Comparison of ENCODE assay signal across 27 mouse cellular contexts in the genomic region with DNA sequence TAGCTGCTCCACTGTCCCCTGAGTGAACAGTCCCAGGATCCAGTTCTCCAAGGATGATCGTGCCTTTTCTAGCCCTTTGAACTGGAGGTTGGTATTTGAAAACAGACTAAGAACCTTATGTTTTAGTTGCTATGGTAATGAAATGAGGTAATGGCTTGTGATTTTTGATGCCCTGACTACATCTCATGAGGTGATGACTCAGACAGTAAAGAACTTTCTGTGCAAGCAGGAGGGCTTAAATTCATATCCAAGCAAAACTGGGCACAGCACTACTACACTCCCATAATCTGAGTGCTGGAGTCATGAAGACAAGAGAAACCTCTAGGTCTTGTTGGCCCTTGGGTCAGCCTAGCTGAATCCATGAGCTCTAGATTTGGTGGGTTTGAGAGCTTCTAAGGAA.
"Had no signal": no experiment of that assay in that cellular context is flagged by ENCODE, and none has a peak within 500 bp of the region (broad histone marks: within the 10 kb centered on the region; RNA-seq: fewer than 3 reads in every experiment).

No protein-coding gene starts in this region.

- DNase-seq: gastrocnemius, adult 2 months; gastrocnemius, postnatal 10 days; gastrocnemius, postnatal 25 days; heart, adult 18-20 months; heart, postnatal 10 days; heart, postnatal 4 days; kidney, adult 18-20 months; kidney, adult 8-10 months; kidney, postnatal 10 days; kidney, postnatal 25 days; kidney, postnatal 4 days; left cerebral cortex, postnatal 4 days; liver, embryonic 13.5 days had no signal

- ATAC-seq: hindbrain, embryonic 16.5 days; inflammation-experienced regulatory T-cells, adult 6 months; intestine, embryonic 15.5 days; intestine, postnatal 0 days had no signal

- H3K9ac ChIP-seq: heart, embryonic 12.5 days; hindbrain, embryonic 12.5 days; hindbrain, embryonic 14.5 days; intestine, embryonic 15.5 days; limb, embryonic 13.5 days; limb, embryonic 15.5 days; liver, embryonic 13.5 days; liver, embryonic 15.5 days had no signal

- H3K4me1 ChIP-seq: heart, embryonic 10.5 days; heart, embryonic 12.5 days; hindbrain, embryonic 10.5 days; intestine, embryonic 15.5 days; limb, embryonic 13.5 days; limb, embryonic 15.5 days; liver, embryonic 13.5 days; liver, embryonic 15.5 days had no signal

- H3K27ac ChIP-seq: gastrocnemius, adult 2 months; heart, embryonic 10.5 days; hindbrain, embryonic 10.5 days; hindbrain, embryonic 12.5 days; hindbrain, embryonic 14.5 days; intestine, embryonic 15.5 days; layer of hippocampus, adult 2 months; limb, embryonic 13.5 days; limb, embryonic 15.5 days; liver, embryonic 13.5 days; liver, embryonic 15.5 days had no signal

- H3K4me3 ChIP-seq: gastrocnemius, adult 2 months; heart, embryonic 10.5 days; heart, embryonic 12.5 days; hindbrain, embryonic 10.5 days; hindbrain, embryonic 12.5 days; intestine, embryonic 15.5 days; layer of hippocampus, adult 2 months; limb, embryonic 13.5 days; limb, embryonic 15.5 days; liver, embryonic 13.5 days; liver, embryonic 15.5 days had no signal

- H3K36me3 ChIP-seq: heart, embryonic 10.5 days; heart, embryonic 12.5 days; hindbrain, embryonic 10.5 days; hindbrain, embryonic 12.5 days; intestine, embryonic 15.5 days; limb, embryonic 13.5 days; limb, embryonic 15.5 days; liver, embryonic 13.5 days; liver, embryonic 15.5 days had no signal

- H3K9me3 ChIP-seq: heart, embryonic 10.5 days; liver, embryonic 15.5 days had no signal

- H3K4me2 ChIP-seq: heart, embryonic 12.5 days; hindbrain, embryonic 12.5 days; hindbrain, embryonic 14.5 days; intestine, embryonic 15.5 days; limb, embryonic 13.5 days; limb, embryonic 15.5 days; liver, embryonic 11.5 days; liver, embryonic 13.5 days; liver, embryonic 15.5 days had no signal

- H3K27me3 ChIP-seq: heart, embryonic 12.5 days; hindbrain, embryonic 12.5 days; intestine, embryonic 15.5 days; limb, embryonic 13.5 days; limb, embryonic 15.5 days; liver, embryonic 13.5 days; liver, embryonic 15.5 days had no signal
